Mouse (Mus musculus) stomach, adult 2 months (tissue): ENCODE measurements around the gene Comtd1. TPM values are rescaled to one million over a fixed set of nuclear protein-coding genes. Genes with fewer than 3 reads are reported as not detected.

Experiments
- polyA plus RNA-seq: library from polyadenylated mRNA; depleted of rRNA; stranded (reverse); fragments of >200 nt; gene quantifications from 2 replicates; pipeline ENCODE4 v1.2.3, GENCODE M21; 2012; rRNA removed

Comtd1 gene
- 55.0 and 74.9 TPM in 2 replicates for polyA plus RNA-seq

DNA sequence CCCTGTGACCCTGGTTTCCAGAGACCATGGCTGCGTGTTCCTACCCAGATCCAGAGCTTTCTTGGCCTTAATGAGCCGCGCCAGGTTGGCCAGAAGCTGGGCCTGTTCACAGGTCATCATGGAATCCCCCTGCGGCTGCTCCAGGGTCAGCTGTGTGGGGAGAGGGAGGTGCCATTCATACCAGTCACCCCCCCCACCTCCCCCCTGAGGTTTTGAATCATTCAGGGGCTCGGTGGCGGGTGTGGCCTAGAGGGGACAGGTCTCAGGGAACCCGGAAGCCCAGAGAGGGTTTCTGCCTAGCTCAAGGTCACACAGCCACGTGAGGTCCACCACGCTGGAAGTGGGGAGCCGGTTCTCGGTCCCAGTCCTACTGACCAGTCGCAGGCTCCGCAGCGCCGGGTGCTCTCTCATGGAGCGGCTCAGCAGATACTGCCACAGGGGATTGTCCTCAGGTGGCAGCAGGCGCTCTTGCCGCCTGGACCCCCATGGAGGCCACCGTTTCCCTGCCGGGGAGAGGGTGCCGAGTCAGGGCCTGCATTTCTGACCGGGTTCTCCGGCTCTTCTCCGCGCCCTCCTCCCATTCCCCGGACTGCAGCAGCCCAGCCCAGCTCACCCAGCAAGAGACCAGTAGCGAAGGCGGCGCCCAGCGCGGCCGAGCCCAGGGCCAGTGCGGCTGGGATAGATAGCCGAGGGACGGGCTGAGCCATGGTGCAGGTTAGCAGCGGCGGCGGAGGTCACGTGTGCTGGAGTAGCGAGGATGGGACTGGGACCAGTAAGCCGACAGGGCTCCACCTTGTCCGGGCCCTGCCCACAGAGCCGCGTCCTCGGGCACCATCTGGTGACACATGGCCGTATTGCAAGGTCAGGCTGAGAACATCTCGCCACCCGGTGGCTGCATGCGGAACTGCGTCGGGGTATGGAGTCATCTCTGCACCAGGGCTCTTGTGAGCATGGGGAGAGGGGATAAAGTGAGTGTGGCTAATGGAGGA lies at the start of gene Comtd1:
Gene Comtd1 (minus strand): TSS at position 812 of the 989 bp plus-strand sequence.

DNA sequence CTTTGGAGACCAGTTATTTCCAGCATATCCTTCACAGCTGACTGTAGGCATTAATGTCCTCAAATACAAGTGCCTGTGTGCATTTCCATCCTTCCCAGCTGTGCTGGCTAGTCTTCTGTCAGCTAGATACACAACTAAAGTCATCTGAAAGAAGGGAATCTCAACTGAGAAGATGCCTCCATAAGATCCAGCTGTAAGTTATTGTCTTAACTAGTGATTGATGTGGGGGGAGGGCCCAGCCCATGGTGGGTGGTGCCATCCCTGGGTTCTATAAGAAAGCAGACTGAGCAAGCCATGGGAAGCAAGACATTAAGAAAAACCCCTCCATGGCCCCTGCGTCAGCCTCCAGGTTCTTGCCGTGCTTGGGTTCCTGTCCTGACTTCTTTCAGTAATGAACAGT lies 23.8 kb downstream of the Comtd1 start, which contains the start of gene Vdac2:
Gene Vdac2 (plus strand): TSS at position 301 of the 400 bp plus-strand sequence.

Other genes starting within 250 kb of the Comtd1 start
- 0.29 and 0.30 TPM in 2 replicates for gene Dupd1, start 134.4 kb downstream of the Comtd1 start, polyA plus RNA-seq
- gene Samd8, start 98.4 kb downstream of the Comtd1 start, polyA plus RNA-seq, result 11.1 and 15.3 TPM in 2 replicates
- gene Dusp13, start 97.8 kb downstream of the Comtd1 start, polyA plus RNA-seq, result 18.5 and 19.5 TPM in 2 replicates
- gene Vdac2, start 23.7 kb downstream of the Comtd1 start, polyA plus RNA-seq, result 185 and 211 TPM in 2 replicates
- 40.2 and 48.4 TPM in 2 replicates for gene Zfp503, start 140.6 kb upstream of the Comtd1 start, polyA plus RNA-seq
- 0.06 TPM in 1 of 2 replicates, not detected in the other for gene Lrmda, start 170.7 kb upstream of the Comtd1 start, polyA plus RNA-seq